Mouse (Mus musculus): Measurements from ENCODE around the gene D330045A20Rik.
"Not testable (repeated sequence)": the region's sequence is repeated elsewhere in the genome, so short reads cannot be mapped to it uniquely, and the experiment has no call there.

The D330045A20Rik gene

GRCm38 (mm10) chrX:139578649-139579278 lies 98.6 kb downstream of the D330045A20Rik start:
- DNase-seq (ENCODE audit: low read depth, low spot score): no peak

- no peak for DNase-seq (ENCODE audit: low read depth, low spot score)
Observed at GRCm38 (mm10) chrX:139583616-139584015, 103.4 kb downstream of the D330045A20Rik start.

- DNase-seq (ENCODE audit: low read depth, low spot score): not testable (repeated sequence)
Observed at GRCm38 (mm10) chrX:139586676-139587075, 106.5 kb downstream of the D330045A20Rik start.

GRCm38 (mm10) chrX:139596404-139596803 lies 116.2 kb downstream of the D330045A20Rik start:
- no peak for DNase-seq (ENCODE audit: low read depth, low spot score)
